Mouse (Mus musculus): ENCODE results near the gene Tpo. TPM values are rescaled to one million over a fixed set of nuclear protein-coding genes. Genes with fewer than 3 reads are reported as not detected.

The Tpo gene
- not detected in 2 replicates for polyA plus RNA-seq (2015; fragmentation: Nextera tagmentation; extraction: Ambion mirVana)

DNA sequence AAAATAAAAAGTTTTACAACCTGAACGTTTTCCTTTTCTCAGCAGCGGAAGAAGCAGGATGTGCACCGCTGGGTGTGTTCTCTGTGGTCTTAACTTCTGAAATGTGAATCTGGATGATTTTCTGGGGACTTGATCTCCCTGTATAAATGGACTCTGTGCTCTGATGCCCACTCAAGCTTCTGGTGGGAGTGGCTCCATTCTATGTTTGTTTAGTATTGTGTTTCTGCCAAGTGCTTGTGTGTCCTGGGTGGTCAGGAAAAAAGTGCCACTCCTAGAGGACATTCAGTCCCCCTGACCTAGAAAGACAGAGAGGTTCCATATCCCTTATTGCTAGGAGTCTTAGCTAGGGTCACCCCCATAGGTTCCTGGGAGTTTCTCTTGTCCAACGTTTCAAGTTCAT is at the start of gene Tpo:
Gene Tpo (minus strand): TSS at position 101 of the 400 bp plus-strand sequence.

Other genes with a start within 250 kb of the Tpo start
- 10.5 and 13.8 TPM in 2 replicates for gene Pxdn, start 195.0 kb downstream of the Tpo start, polyA plus RNA-seq (2015; fragmentation: Nextera tagmentation; extraction: Ambion mirVana)
- 0.99 and 1.0 TPM in 2 replicates for gene Sntg2, start 240.8 kb upstream of the Tpo start, polyA plus RNA-seq (2015; fragmentation: Nextera tagmentation; extraction: Ambion mirVana)